Mouse (Mus musculus): ENCODE measurements around the gene Tnk2.
A peak's percentile ranks its signal among the peaks of the same experiment; 100 is the strongest.
"Not testable (repeated sequence)": the region's sequence is repeated elsewhere in the genome, so short reads cannot be mapped to it uniquely, and the experiment has no call there.

The Tnk2 gene

GRCm38 (mm10) chr16:32636871-32637521 lies 6.7 kb upstream of the Tnk2 start:
- DNase-seq = no peak

GRCm38 (mm10) chr16:32638476-32638875 lies 5.2 kb upstream of the Tnk2 start:
- peak; percentile 88 for DNase-seq

- DNase-seq = no peak
These were observed 3.6 kb upstream of the Tnk2 start for GRCm38 (mm10) chr16:32640096-32640495.

- DNase-seq = not testable (repeated sequence)
These were observed 3.0 kb upstream of the Tnk2 start for GRCm38 (mm10) chr16:32640683-32641082.

- DNase-seq = no peak
These were observed 2.0 kb upstream of the Tnk2 start for GRCm38 (mm10) chr16:32641440-32642219.

GRCm38 (mm10) chr16:32642280-32642679 lies 1.4 kb upstream of the Tnk2 start:
- DNase-seq = no peak

GRCm38 (mm10) chr16:32644069-32644800 lies 561 bp downstream of the Tnk2 start:
- peak; percentile 46 for DNase-seq

GRCm38 (mm10) chr16:32644801-32645170 lies 1.1 kb downstream of the Tnk2 start:
- no peak for DNase-seq

GRCm38 (mm10) chr16:32645361-32645914 lies 1.8 kb downstream of the Tnk2 start:
- DNase-seq = peak; percentile 70

- DNase-seq = no peak
These were observed 2.3 kb downstream of the Tnk2 start for GRCm38 (mm10) chr16:32646014-32646413.

- no peak for DNase-seq
These were observed 4.0 kb downstream of the Tnk2 start for GRCm38 (mm10) chr16:32647712-32648111.

- DNase-seq = no peak
These were observed 6.8 kb downstream of the Tnk2 start for GRCm38 (mm10) chr16:32650461-32650860.

GRCm38 (mm10) chr16:32650974-32651618 lies 7.4 kb downstream of the Tnk2 start:
- DNase-seq = no peak

- no peak for DNase-seq
These were observed 10.5 kb downstream of the Tnk2 start for GRCm38 (mm10) chr16:32654071-32654733.

GRCm38 (mm10) chr16:32655534-32655933 lies 11.9 kb downstream of the Tnk2 start:
- DNase-seq = no peak

- no peak for DNase-seq
These were observed 12.6 kb downstream of the Tnk2 start for GRCm38 (mm10) chr16:32656321-32656720.

GRCm38 (mm10) chr16:32656794-32657193 lies 13.1 kb downstream of the Tnk2 start:
- no peak for DNase-seq

GRCm38 (mm10) chr16:32657498-32658250 lies 14.0 kb downstream of the Tnk2 start:
- no peak for DNase-seq

GRCm38 (mm10) chr16:32658743-32659171 lies 15.1 kb downstream of the Tnk2 start:
- no peak for DNase-seq

GRCm38 (mm10) chr16:32659385-32659784 lies 15.7 kb downstream of the Tnk2 start:
- DNase-seq = peak; percentile 74

- no peak for DNase-seq
These were observed 16.4 kb downstream of the Tnk2 start for GRCm38 (mm10) chr16:32660095-32660494.
